Mouse (Mus musculus) G1E (cell line): ENCODE data around the gene Daam1. TPM values are rescaled to one million over a fixed set of nuclear protein-coding genes. Genes with fewer than 3 reads are reported as not detected.

Experiments used
- ATAC-seq: 2 replicates; pipeline ENCODE4 v1.8.0; 2016; ENCODE audit warnings: mild to moderate bottlenecking; ENCODE audit not compliant: insufficient number of reproducible peaks, poor library complexity, low FRiP score, severe bottlenecking; ENCODE audit errors: extremely low read depth
- DNase-seq: peaks from one replicate; pipeline ENCODE4 v3.0.0; 2012; ENCODE audit warnings: low spot score
- H3K27me3 ChIP-seq: 2 replicates; pipeline ENCODE4 v1.6.1; 2012; ENCODE audit warnings: mild to moderate bottlenecking, low read length, inconsistent platforms; ENCODE audit not compliant: insufficient read depth
- H3K36me3 ChIP-seq: replicated peaks from 2 replicates; pipeline ENCODE3; 2012; ENCODE audit warnings: mild to moderate bottlenecking, inconsistent platforms
- H3K4me1 ChIP-seq: 2 replicates; pipeline ENCODE4 v1.6.1; 2012; ENCODE audit warnings: low read depth, low read length, inconsistent platforms, mixed read lengths; ENCODE audit not compliant: insufficient read depth
- H3K4me3 ChIP-seq: 2 replicates; pipeline ENCODE4 v1.5.1; 2012; ENCODE audit warnings: low read depth, mild to moderate bottlenecking, inconsistent platforms, low read length, moderate library complexity, mixed read lengths
- H3K9me3 ChIP-seq: replicated peaks from 2 replicates; pipeline ENCODE4 v1.6.1; 2012; ENCODE audit warnings: inconsistent platforms
- CTCF ChIP-seq: IDR thresholded peaks from 2 replicates; pipeline ENCODE4 v1.5.1; 2012; ENCODE audit warnings: low read depth, low read length, inconsistent platforms, mixed read lengths
- GATA1 ChIP-seq: IDR thresholded peaks from 2 replicates; pipeline ENCODE4 v1.6.1; 2012; ENCODE audit warnings: borderline replicate concordance, low read length, inconsistent platforms, mixed read lengths
- GATA2 ChIP-seq: IDR thresholded peaks from 2 replicates; pipeline ENCODE4 v1.6.1; 2012; ENCODE audit warnings: low read depth, low read length, inconsistent platforms, borderline replicate concordance
- POLR2AphosphoS5 ChIP-seq: IDR thresholded peaks from 2 replicates; pipeline ENCODE4 v1.6.1; 2012; ENCODE audit warnings: low read depth, low read length, inconsistent platforms; ENCODE audit not compliant: insufficient replicate concordance
- TAL1 ChIP-seq: conservative IDR thresholded peaks from 2 replicates; pipeline ENCODE4 v1.6.1; 2012; ENCODE audit warnings: low read depth, low read length, inconsistent platforms, mixed read lengths
- polyA plus RNA-seq: library from polyadenylated mRNA; stranded (reverse); fragments of >175 nt; gene quantifications from 2 replicates; pipeline ENCODE4 v1.2.3, GENCODE M21; 2012
- total RNA-seq, 2 experiments: library from RNA; stranded (forward) in 1 of 2; stranded (reverse) in 1 of 2; fragments of 200-1000 nt in 1 of 2; fragments of >200 nt in 1 of 2; fragmentation: Nextera tagmentation in 1 of 2; gene quantifications; 2 replicates each; pipeline ENCODE4 v1.2.3; 2014 to 2017

The Daam1 gene
- total and polyA plus RNA-seq, 3 experiments = 19.8 to 69.8 (median 57.3) TPM

- Histone ChIP-seq H3K4me1 (peaks cover 44% of the 10 kb centered on the region), H3K4me3 (no peak overlapping the region), H3K9me3 (no peaks in the 10 kb centered on the region), H3K27me3 (no peaks in the 10 kb centered on the region), H3K36me3 (peaks cover 89% of the 10 kb centered on the region)
- ATAC-seq (no peak), DNase-seq (no peak)
- no peak for TF ChIP-seq GATA2
- TF ChIP-seq CTCF = no peak
- no peak for TF ChIP-seq POLR2AphosphoS5
- no peak for TF ChIP-seq GATA1
- TF ChIP-seq TAL1 = no peak
These were observed 149.3 kb downstream of the Daam1 start for GRCm38 (mm10) chr12:71980166-71980565.

- Histone ChIP-seq H3K9me3 (no peaks in the 10 kb centered on the region), H3K4me1 (peaks cover 47% of the 10 kb centered on the region), H3K27me3 (no peaks in the 10 kb centered on the region), H3K36me3 (peaks cover 88% of the 10 kb centered on the region), H3K4me3 (no peak overlapping the region)
- DNase-seq (no peak), ATAC-seq (no peak)
- TF ChIP-seq POLR2AphosphoS5 (no peak), GATA2 (no peak)
These were observed 149.9 kb downstream of the Daam1 start for GRCm38 (mm10) chr12:71980746-71981145.

- H3K9me3 ChIP-seq = no peaks in the 10 kb centered on the region
- ATAC-seq = no peak
- H3K4me3 ChIP-seq = no peak overlapping the region
- TF ChIP-seq CTCF (no peak), TAL1 (no peak), GATA1 (no peak), POLR2AphosphoS5 (no peak), GATA2 (no peak)
- no peak for DNase-seq
- no peaks in the 10 kb centered on the region for H3K27me3 ChIP-seq
- peaks cover 50% of the 10 kb centered on the region for H3K4me1 ChIP-seq
- H3K36me3 ChIP-seq = peaks cover 88% of the 10 kb centered on the region
These were observed 150.4 kb downstream of the Daam1 start for GRCm38 (mm10) chr12:71981250-71981649.

GRCm38 (mm10) chr12:71981791-71982190 lies 150.9 kb downstream of the Daam1 start:
- H3K36me3 ChIP-seq = peaks cover 88% of the 10 kb centered on the region
- TF ChIP-seq CTCF (no peak), GATA1 (no peak), TAL1 (no peak), POLR2AphosphoS5 (no peak), GATA2 (no peak)

GRCm38 (mm10) chr12:71983102-71983715 lies 152.3 kb downstream of the Daam1 start:
- Histone ChIP-seq H3K4me1 (peaks cover 35% of the 10 kb centered on the region), H3K9me3 (no peaks in the 10 kb centered on the region), H3K27me3 (no peaks in the 10 kb centered on the region), H3K36me3 (peaks cover 85% of the 10 kb centered on the region), H3K4me3 (no peak overlapping the region)
- TF ChIP-seq CTCF = no peak
- TF ChIP-seq POLR2AphosphoS5 = no peak
- TF ChIP-seq GATA2 = no peak
- no peak for TF ChIP-seq TAL1
- TF ChIP-seq GATA1 = no peak
- DNase-seq (no peak), ATAC-seq (no peak)

More at GRCm38 (mm10) chr12:71981791-71982190, 150.9 kb downstream of the Daam1 start:
- H3K9me3 ChIP-seq = no peaks in the 10 kb centered on the region
- ATAC-seq = no peak
- no peak overlapping the region for H3K4me3 ChIP-seq
- no peak for DNase-seq
- H3K4me1 ChIP-seq = peaks cover 49% of the 10 kb centered on the region
- H3K27me3 ChIP-seq = no peaks in the 10 kb centered on the region

DNA sequence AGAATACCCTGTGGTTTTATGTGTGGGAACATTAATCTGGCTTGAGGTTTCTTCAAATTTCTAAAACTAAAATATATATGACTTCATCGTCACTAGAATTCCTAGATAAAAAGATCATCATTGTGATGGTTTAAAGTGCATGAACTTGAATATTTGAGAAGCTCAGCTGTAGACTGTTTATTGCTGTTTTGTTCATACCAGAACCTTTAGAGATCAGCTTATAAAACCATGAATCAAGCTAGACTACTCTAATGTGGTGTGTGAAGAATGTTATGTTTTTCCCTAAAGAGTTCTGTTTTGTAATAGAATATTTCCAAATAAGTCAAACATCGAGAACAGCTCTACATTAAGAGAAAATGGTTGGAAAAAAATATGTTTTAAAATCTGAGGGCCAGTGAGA lies 156.3 kb downstream of the Daam1 start:
- H3K4me1 ChIP-seq = peaks cover 9% of the 10 kb centered on the region
- H3K27me3 ChIP-seq = no peaks in the 10 kb centered on the region
- H3K9me3 ChIP-seq = no peaks in the 10 kb centered on the region
- TF ChIP-seq GATA2 = no peak
- TF ChIP-seq POLR2AphosphoS5 = no peak
- TF ChIP-seq GATA1 = no peak
- TF ChIP-seq CTCF = no peak
- no peak for TF ChIP-seq TAL1
- no peak overlapping the region for H3K4me3 ChIP-seq
- H3K36me3 ChIP-seq = peaks cover 92% of the 10 kb centered on the region
- DNase-seq (no peak), ATAC-seq (no peak)
